Mouse (Mus musculus) ZHBTc4 (cell line): ENCODE results near the gene Olfr133.

ENCODE experiments used
- DNase-seq: peaks from one replicate; pipeline ENCODE4 v3.0.0-alpha.2; 2011; ENCODE audit warnings: low read depth, low spot score

The Olfr133 gene

GRCm38 (mm10) chr17:38144981-38145380 is at the start of gene Olfr133:
Gene Olfr133 (plus strand): TSS chr17:38145281.
- no peak for DNase-seq

- peak; percentile 66 for DNase-seq
Observed at GRCm38 (mm10) chr17:38124199-38124598, 20.9 kb upstream of the Olfr133 start.

- peak; percentile 59 for DNase-seq
Observed at GRCm38 (mm10) chr17:38125371-38125770, 19.7 kb upstream of the Olfr133 start.

- DNase-seq, result no peak
Observed at GRCm38 (mm10) chr17:38134426-38134825, 10.7 kb upstream of the Olfr133 start, which contains the start of gene Olfr132. Gene Olfr132 (minus strand): TSS chr17:38134526.

- DNase-seq, result no peak
Observed at GRCm38 (mm10) chr17:38171088-38171487, 26.0 kb downstream of the Olfr133 start, which contains the start of gene Olfr134. Gene Olfr134 (plus strand): TSS chr17:38171388.
